Mouse (Mus musculus): Measurements from ENCODE around the gene Ypel4.

Gene Ypel4

DNA sequence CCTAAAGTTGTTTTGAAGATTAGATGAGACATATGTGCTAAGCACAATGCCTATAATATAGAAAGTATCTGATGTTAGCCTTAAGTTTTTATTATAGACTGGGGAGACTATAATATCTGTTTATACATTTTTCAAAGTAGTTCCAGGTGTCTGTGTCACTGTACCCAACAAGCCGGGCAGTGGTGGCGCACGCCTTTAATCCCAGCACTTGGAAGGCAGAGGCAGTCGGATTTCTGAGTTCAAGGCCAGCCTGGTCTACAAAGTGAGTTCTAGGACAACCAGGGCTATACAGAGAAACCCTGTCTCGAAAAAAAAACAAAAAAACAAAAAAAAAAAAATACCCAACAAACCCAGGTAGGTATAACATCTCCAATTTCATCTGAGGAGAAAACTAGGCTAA lies 5.7 kb upstream of the Ypel4 start:
- DNase-seq = peak; percentile 81

DNA sequence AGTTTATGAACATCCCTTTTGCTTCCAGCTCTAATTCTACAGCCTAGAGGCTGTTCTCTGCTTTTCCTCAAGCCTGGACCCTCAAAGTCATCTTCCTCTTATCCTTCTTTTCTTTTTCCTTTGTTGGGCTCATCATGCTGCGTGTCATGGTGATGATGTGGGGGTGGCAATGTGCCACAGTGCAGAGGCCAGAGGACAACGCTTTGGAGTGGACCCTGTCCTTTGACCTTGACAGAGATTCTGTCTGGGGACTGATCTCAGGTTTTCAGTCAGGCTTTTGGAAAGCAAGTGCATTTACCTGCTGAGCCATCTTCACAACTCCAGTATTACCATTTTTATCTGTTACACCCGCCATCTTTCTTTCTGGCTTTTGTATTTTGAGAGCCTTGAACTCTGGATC lies 2.7 kb upstream of the Ypel4 start:
- DNase-seq = no peak

DNA sequence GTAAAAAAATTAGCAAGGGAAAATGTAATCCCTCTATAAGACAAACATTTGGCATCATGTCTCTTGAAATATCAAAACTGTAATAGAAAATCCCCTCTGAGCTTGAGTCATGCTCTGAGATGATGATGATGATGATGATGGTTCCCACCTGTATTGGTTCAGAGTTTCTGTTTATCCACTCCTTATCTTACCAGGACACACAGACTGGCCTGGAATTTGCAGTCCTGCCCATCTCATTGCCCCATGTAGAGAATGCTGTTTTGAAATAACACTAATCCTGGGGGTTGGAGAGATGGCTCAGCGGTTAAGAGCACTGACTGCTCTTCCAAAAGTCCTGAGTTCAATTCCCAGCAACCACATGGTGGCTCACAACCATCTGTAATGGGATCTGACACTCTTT lies 1.5 kb upstream of the Ypel4 start:
- DNase-seq = peak; percentile 45

GRCm38 (mm10) chr2:84734351-84734864 lies 550 bp downstream of the Ypel4 start:
- DNase-seq = peak; percentile 88

DNA sequence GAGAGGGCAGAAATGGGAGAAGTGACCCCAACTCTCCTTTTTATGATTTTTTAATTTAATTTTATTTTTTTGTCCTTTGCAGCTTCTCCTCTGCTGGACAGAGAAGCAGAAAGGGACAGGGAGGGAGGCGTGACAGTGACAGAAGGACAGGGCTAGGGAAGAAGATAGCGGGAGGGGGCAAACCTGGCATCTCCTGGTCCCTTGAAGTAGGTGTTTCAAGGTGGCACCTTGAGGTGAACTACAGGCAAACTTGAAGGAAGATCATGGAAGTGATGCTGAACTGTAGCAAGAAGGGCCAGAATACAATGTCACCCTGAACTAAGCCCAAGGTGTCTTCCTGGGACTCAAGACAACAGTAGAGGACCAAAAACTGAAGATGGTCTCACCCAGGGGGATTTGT lies 1.1 kb downstream of the Ypel4 start:
- DNase-seq = no peak

DNA sequence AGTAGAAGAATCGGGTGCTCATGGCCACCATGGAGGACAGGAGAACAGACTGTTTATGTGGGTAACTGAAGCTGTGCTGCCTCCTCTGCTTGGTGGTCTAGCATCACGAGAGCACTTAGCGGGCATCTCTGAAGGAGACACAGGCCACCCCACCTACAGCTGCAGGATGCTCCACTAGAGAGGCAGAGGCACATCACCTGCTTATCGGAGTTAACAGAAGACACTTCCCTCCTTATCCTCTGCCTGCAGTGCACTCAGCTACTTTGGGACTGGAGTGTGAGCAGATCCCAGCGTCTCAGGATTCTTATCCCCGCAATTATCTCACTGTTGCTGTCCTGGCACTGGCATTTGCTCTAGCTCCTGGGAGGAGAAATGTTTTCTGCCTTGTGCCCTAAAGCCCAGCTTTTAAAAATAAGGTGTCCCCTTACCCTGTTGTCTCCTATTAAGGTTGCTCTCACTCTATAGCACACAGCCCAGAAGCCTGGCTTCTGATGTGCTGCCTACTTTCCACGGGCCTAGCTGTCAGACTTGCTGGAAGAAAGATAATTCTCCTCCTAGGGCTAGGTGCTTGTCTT lies 1.6 kb downstream of the Ypel4 start:
- no peak for DNase-seq

GRCm38 (mm10) chr2:84736312-84737161 lies 2.7 kb downstream of the Ypel4 start:
- no peak for DNase-seq

DNA sequence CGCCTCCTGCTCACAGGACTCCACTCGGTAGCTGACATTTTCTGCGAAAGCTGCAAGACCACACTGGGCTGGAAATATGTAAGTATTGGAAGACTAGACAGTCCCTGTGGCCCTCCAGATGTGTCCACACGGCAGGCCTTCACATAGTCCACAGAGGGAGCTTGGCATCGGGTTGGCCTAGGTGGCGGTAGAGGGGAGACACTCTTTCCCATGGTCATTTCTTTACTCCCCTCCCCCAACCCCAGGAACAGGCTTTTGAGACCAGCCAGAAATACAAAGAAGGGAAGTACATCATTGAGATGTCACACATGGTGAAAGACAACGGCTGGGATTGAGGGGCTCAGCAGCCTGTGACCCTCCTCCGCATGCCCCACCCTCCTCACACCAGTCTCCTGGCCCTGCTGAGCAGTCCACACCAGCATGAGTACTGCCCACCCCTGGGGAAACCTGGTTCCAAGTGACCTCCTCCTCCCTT lies 3.6 kb downstream of the Ypel4 start:
- no peak for DNase-seq

- DNase-seq = no peak
Measured at GRCm38 (mm10) chr2:84738271-84738911, 4.5 kb downstream of the Ypel4 start.

DNA sequence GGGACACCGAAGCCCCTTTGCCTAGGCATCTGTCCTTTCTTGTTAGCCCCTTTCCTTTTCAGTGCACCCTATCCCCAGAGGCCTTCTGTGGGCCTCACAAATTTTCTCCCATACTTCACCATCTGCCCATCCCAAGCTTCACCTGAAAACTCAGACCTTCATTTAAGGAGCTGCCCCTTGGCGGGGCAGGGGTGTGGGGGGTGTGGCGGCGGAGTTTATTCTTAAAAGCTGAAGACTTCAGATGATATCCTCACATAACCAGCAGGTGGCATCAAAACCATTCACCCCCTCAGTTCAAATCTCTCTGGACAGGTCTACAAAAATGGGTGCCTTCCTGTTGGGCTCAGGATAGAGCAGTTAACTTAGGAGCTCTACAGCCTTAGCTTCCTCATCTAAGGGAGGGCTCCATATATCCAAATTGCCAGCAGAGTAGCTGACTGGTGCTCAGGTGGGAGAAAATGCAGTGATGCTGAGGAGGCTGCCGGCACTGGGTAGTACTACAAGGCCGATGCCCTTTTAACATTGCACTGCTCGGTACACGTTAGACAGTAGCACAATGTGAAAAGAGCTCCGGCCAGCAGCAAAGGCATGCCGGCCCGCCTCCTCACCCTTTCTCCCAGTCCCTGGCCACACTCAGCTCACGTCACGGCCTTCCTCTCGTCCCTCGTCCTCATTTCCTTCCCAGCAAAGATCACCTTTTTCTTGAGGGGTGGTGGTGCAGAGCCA lies 6.9 kb downstream of the Ypel4 start:
- DNase-seq = peak; percentile 88

DNA sequence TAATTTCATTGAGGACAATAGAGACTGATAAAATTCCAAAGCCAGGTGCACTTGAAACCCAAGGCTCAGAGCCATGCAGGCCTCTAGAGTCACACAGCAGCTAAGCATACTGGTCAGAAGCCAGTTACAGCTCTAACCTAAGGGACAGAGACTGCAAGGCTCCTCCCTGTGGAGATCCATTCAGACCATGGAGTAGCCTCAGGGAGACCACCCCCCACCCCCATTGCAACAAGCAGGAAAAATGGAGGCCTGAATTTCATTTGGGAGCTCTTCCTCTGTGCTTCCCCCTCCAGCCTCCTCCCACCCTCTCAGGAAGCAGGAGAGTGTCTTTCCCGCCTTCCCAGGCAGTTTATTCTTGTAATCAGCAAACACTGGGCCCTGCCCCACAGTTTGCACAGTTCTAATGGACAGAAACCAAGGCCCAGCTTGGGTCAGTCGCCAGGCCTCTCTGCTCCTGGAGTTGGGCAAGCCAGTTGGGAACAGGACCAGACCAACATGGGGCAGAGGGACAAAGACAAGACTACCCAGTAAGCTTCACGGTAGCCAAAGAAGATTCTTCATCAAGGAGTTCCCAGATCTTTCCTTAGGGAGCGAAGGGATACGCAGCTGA lies 8.1 kb downstream of the Ypel4 start:
- DNase-seq = no peak

DNA sequence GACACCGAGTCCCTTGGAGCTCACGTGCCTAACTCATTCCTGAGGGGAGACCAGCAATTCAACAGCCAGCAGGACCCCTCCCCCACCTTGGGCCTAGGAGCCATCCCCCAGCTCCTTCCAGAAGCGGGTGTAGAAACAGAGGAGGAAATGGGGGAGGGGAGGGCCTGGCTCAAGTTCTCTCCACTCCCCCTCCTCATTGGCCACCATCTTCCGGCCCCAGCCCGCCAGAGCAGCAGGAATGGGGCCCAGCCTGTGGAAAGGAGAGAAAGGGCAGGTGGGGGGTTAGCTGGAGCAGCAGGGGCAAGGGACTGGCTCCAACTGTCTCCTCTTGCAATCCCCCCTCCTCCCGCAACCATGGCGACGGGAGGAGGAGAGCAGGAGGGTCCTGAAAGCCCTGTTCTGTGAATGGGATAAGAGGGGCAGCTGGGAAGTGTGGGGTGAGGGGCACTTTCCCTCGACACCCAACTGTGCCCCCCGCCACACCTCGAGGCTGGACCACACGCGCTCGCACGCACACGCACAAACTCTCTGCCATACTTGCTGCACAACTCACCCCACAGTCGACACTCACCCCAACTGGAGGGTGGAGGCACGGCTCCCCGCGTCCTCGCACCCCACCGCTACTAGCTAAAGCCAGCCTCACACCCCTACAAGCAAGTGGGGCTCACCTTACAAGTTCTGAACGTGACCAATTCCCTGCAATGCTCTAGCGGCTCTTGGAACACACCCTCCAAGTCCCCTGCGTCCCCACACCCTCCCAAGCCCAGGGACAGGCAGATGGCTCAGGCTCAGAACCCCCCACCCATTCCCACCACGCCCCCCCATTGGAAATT lies 8.8 kb downstream of the Ypel4 start:
- DNase-seq = peak; percentile 93

DNA sequence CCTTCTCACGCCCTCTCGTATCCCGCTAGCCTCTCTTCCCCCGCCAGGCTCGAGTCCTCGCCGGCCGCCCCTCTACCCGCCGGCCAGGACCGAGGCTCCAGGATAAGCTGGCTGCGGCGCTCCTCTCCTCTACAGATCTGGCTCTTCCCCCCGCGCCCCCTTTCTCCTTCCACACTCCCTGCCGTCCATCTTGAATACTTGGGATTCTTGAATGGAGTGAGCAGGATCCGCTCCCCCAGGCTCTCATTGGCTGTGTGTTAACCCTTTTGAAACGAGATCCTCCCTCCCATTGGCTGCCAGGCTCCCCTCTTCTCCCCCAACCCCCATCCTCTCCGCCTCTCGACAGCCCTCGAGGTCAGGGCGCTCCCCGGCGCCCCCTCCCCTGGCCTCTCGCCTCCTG lies 9.7 kb downstream of the Ypel4 start, which contains the start of gene Gm19426:
Gm19426 (minus strand) TSS at position 95 of the 400 bp plus-strand sequence.
- peak; percentile 98 for DNase-seq

GRCm38 (mm10) chr2:84744126-84744525 lies 10.3 kb downstream of the Ypel4 start:
- DNase-seq = peak; percentile 92

DNA sequence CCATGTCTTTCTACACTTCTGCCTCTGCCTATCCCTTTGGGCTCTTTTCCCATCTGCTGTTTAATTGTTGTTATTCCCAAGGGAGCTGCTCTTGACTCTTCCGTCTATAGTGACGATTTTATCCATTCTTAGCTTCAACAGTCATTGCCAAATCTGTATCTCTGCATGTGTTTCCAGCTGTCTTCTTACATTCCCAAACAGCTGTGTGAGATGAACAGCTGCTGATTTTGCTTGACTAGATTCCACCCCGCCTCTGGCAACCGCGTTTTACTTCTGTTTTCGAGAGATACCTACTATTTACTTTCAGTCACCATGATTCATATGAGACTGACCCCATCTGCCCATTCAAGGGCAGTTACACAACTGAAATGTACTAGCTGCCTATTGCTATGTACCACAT lies 16.3 kb downstream of the Ypel4 start:
- DNase-seq = peak; percentile 96

DNA sequence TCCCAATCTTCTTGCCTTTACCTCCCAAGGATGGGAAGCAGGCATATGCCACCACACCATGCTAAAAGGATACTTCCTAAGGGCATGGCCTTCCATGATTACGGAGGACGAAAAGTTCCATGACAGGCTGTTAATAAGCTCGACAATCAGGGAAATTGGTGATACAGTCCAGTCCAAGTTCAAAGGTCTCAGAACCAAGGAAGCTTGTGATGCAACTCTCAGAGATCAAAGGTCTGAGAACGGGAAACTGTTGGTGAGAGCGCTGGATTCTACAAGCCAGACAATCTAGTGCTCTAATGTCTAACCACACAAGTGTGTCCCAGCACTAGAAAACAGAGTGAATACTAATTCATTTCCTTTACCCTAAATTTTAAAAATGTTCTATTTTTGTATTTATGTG lies 22.4 kb downstream of the Ypel4 start:
- no peak for DNase-seq

- DNase-seq = no peak
Measured at GRCm38 (mm10) chr2:84757026-84757682, 23.3 kb downstream of the Ypel4 start.

- no peak for DNase-seq
Measured at GRCm38 (mm10) chr2:84758542-84759127, 24.8 kb downstream of the Ypel4 start.

GRCm38 (mm10) chr2:84760777-84761176 lies 26.9 kb downstream of the Ypel4 start:
- no peak for DNase-seq

GRCm38 (mm10) chr2:84761309-84761708 lies 27.5 kb downstream of the Ypel4 start:
- no peak for DNase-seq

- DNase-seq = no peak
Measured at GRCm38 (mm10) chr2:84761840-84762239, 28.0 kb downstream of the Ypel4 start.
